9 mouse cellular contexts compared by ENCODE assay signal in genomic region chr3:97521946-97522731, GRCm38 (mm10).
DNase-seq lines count a peak whose midpoint lies in the region; ATAC-seq and TF ChIP-seq lines count a peak whose summit lies in the region.
"Had no signal": no experiment of that assay in that cellular context is flagged by ENCODE, and none has a peak within 500 bp of the region (broad histone marks: within the 10 kb centered on the region; RNA-seq: fewer than 3 reads in every experiment).

No protein-coding gene starts in this region.

- H3K27me3 ChIP-seq in midbrain, postnatal 0 days (ENCODE audit: insufficient read depth, low read length), result no peaks in the 10 kb centered on the region
- H3K27me3 ChIP-seq in intestine, embryonic 15.5 days (replicated peaks), result no peaks in the 10 kb centered on the region

- H3K4me2 ChIP-seq in midbrain, postnatal 0 days (ENCODE audit: low read depth, low read length, poor library complexity, severe bottlenecking), result peak overlapping the region; percentile 21
- H3K4me2 ChIP-seq in intestine, embryonic 15.5 days (replicated peaks), result no peak overlapping the region

- H3K4me1 ChIP-seq in midbrain, postnatal 0 days (ENCODE audit: insufficient read depth, low read length), result peaks cover 14% of the 10 kb centered on the region
- no peaks in the 10 kb centered on the region for H3K4me1 ChIP-seq in intestine, embryonic 15.5 days (replicated peaks)

- ATAC-seq in midbrain, postnatal 0 days (ENCODE audit: low FRiP score), result peak; percentile 92
- no peak for ATAC-seq in intestine, embryonic 15.5 days
- ATAC-seq: lung, postnatal 0 days had no signal

- TF ChIP-seq CTCF in midbrain, postnatal 0 days (IDR thresholded peaks at IDR 0.05), result no peak

- no peaks in the 10 kb centered on the region for H3K36me3 ChIP-seq in midbrain, postnatal 0 days (ENCODE audit: insufficient read depth, low read length)
- H3K36me3 ChIP-seq in intestine, embryonic 15.5 days, result no peaks in the 10 kb centered on the region

- WGBS in midbrain, postnatal 0 days, result 30% methylated on average over 13 of the region's 13 CpGs
- WGBS in intestine, embryonic 15.5 days, result 68% methylated on average over 13 of the region's 13 CpGs

- H3K27ac ChIP-seq in midbrain, postnatal 0 days (ENCODE audit: low read depth, low read length), result peak overlapping the region; percentile 89
- no peak overlapping the region for H3K27ac ChIP-seq in intestine, embryonic 15.5 days

- H3K9ac ChIP-seq in midbrain, postnatal 0 days (replicated peaks; ENCODE audit: low read length, poor library complexity, severe bottlenecking), result peak overlapping the region; percentile 39; the same call in 1 of the 2 replicates
- H3K9ac ChIP-seq in intestine, embryonic 15.5 days, result no peak overlapping the region

- no peak overlapping the region for H3K4me3 ChIP-seq in midbrain, postnatal 0 days (ENCODE audit: low read depth, low read length)
- H3K4me3 ChIP-seq in intestine, embryonic 15.5 days (replicated peaks), result no peak overlapping the region

- peak; percentile 35 for DNase-seq in embryo, embryonic 10.5 days (ENCODE audit: low spot score)
- DNase-seq in frontal cortex, adult 2 months (ENCODE audit: extremely low spot score in 1 of 2, low spot score in 1 of 2), result peak; percentile 84 to 92
- peak; percentile 61 to 81 for DNase-seq in layer of hippocampus, postnatal 14 days (ENCODE audit: low spot score in 2 of 2)
- DNase-seq in midbrain, postnatal 0 days (ENCODE audit: low spot score), result peak; percentile 93
- no peak for DNase-seq in urinary bladder, postnatal 14 days (ENCODE audit: low spot score)
- DNase-seq in thymus, postnatal 36 days, result no peak
- no peak for DNase-seq in heart, adult 18-20 months

- no peaks in the 10 kb centered on the region for H3K9me3 ChIP-seq in midbrain, postnatal 0 days (ENCODE audit: low read length)
- H3K9me3 ChIP-seq in intestine, embryonic 15.5 days, result no peaks in the 10 kb centered on the region

Comparison
In these comparisons a context has a peak if more than half of its experiments do, and no peak if none do; other contexts are left out.
1. DNase-seq: peak in embryo, embryonic 10.5 days (single experiment), frontal cortex, adult 2 months (2 of 2), layer of hippocampus, postnatal 14 days (2 of 2) and midbrain, postnatal 0 days (single experiment); none in urinary bladder, postnatal 14 days (single experiment), thymus, postnatal 36 days (0 of 2) and heart, adult 18-20 months (0 of 2).